Mouse (Mus musculus): ENCODE results near the gene Amfr.

The Amfr gene

GRCm38 (mm10) chr8:93981679-93982215 lies 30.9 kb downstream of the Amfr start:
- no peak for DNase-seq (ENCODE audit: low spot score)

GRCm38 (mm10) chr8:93980141-93980540 lies 32.5 kb downstream of the Amfr start:
- DNase-seq (ENCODE audit: low spot score) = no peak

GRCm38 (mm10) chr8:93976446-93977211 lies 36.0 kb downstream of the Amfr start:
- DNase-seq (ENCODE audit: low spot score) = no peak

GRCm38 (mm10) chr8:93975358-93975757 lies 37.3 kb downstream of the Amfr start:
- DNase-seq (ENCODE audit: low spot score) = no peak

- DNase-seq (ENCODE audit: low spot score) = no peak
Observed at GRCm38 (mm10) chr8:93974602-93975186, 37.9 kb downstream of the Amfr start.

- no peak for DNase-seq (ENCODE audit: low spot score)
Observed at GRCm38 (mm10) chr8:93973831-93974375, 38.7 kb downstream of the Amfr start.

GRCm38 (mm10) chr8:93972971-93973734 lies 39.5 kb downstream of the Amfr start:
- no peak for DNase-seq (ENCODE audit: low spot score)

- DNase-seq (ENCODE audit: low spot score) = no peak
Observed at GRCm38 (mm10) chr8:93972211-93972610, 40.4 kb downstream of the Amfr start.

GRCm38 (mm10) chr8:93971451-93971850 lies 41.2 kb downstream of the Amfr start:
- no peak for DNase-seq (ENCODE audit: low spot score)

- no peak for DNase-seq (ENCODE audit: low spot score)
Observed at GRCm38 (mm10) chr8:93969626-93970340, 42.9 kb downstream of the Amfr start.

GRCm38 (mm10) chr8:93968293-93968692 lies 44.3 kb downstream of the Amfr start:
- no peak for DNase-seq (ENCODE audit: low spot score)

- no peak for DNase-seq (ENCODE audit: low spot score)
Observed at GRCm38 (mm10) chr8:93960909-93961308, 51.7 kb downstream of the Amfr start.

GRCm38 (mm10) chr8:93958402-93958801 lies 54.2 kb downstream of the Amfr start:
- no peak for DNase-seq (ENCODE audit: low spot score)

GRCm38 (mm10) chr8:93952511-93952910 lies 60.1 kb downstream of the Amfr start:
- no peak for DNase-seq (ENCODE audit: low spot score)

GRCm38 (mm10) chr8:93950133-93950532 lies 62.5 kb downstream of the Amfr start:
- no peak for DNase-seq (ENCODE audit: low spot score)

- no peak for DNase-seq (ENCODE audit: low spot score)
Observed at GRCm38 (mm10) chr8:93946397-93946796, 66.2 kb downstream of the Amfr start.

GRCm38 (mm10) chr8:93945781-93946180 lies 66.9 kb downstream of the Amfr start:
- DNase-seq (ENCODE audit: low spot score) = no peak

- no peak for DNase-seq (ENCODE audit: low spot score)
Observed at GRCm38 (mm10) chr8:93941636-93942054, 71.0 kb downstream of the Amfr start.

GRCm38 (mm10) chr8:93940542-93941423 lies 71.9 kb downstream of the Amfr start:
- no peak for DNase-seq (ENCODE audit: low spot score)

- no peak for DNase-seq (ENCODE audit: low spot score)
Observed at GRCm38 (mm10) chr8:93938193-93938592, 74.4 kb downstream of the Amfr start.

GRCm38 (mm10) chr8:93933288-93933687 lies 79.4 kb downstream of the Amfr start:
- no peak for DNase-seq (ENCODE audit: low spot score)

Measured in c-Kit-positive CD71-positive TER-119-positive erythroid progenitor cells, embryonic 14.5 days (primary cell).